In the genomic region with DNA sequence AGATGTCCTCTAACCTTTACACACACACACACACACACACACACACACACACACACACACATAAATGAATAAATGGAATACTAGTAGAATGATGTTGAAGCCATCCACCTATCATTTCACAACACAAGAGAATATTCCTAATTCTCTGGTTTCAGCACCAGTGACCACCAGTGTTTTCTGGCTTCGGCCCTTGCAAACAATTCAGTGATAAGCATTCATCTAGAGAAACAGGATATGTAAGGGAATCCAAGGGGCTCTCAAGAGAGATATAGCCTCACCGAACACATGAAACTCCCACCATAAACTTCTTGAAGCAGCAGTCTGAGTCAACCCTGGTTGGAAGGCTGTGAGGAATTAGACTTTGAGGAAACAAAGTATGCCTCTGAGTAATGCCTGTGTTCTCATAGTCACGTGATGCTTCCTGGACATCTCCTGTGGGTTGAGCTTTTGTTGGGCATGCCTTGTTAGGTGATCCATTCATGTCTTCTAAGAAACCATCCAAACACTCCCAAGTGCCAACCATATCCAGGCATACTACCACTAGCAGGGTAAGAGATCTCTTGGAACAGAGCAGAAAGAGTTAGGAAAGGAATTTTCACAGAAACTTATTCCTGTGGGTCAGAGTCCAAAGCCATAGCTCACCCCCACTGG, we compare ENCODE assay signal across 18 mouse cellular contexts. TPM values are rescaled to one million over a fixed set of nuclear protein-coding genes. Genes with fewer than 3 reads are reported as not detected.
DNase-seq lines count a peak whose midpoint lies in the region; ATAC-seq and TF ChIP-seq lines count a peak whose summit lies in the region.
"Had no signal": no experiment of that assay in that cellular context is flagged by ENCODE, and none has a peak within 500 bp of the region (broad histone marks: within the 10 kb centered on the region; RNA-seq: fewer than 3 reads in every experiment).

No protein-coding gene starts in this region.

- peak overlapping the region; percentile 42; the same call in 1 of the 2 replicates for H3K27ac ChIP-seq in heart, embryonic 13.5 days (replicated peaks)
- H3K27ac ChIP-seq in lung, embryonic 16.5 days (ENCODE audit: low read length): peak overlapping the region; percentile 76
- H3K27ac ChIP-seq in lung, postnatal 0 days (ENCODE audit: low read length): no peak overlapping the region
- H3K27ac ChIP-seq in intestine, postnatal 0 days (ENCODE audit: low read depth, low read length): peak overlapping the region; percentile 86
- H3K27ac ChIP-seq: forebrain, embryonic 15.5 days; limb, embryonic 12.5 days had no signal

- intact Hi-C loops in heart, postnatal 36 days (cut with DNase I): loop anchor here (5.0 kb wide), 1 partner anchor 135 kb away; no protein-coding TSS in a partner anchor

- no peak overlapping the region for H3K4me3 ChIP-seq in heart, embryonic 13.5 days
- no peak overlapping the region for H3K4me3 ChIP-seq in lung, embryonic 16.5 days (ENCODE audit: low read length)
- H3K4me3 ChIP-seq in lung, postnatal 0 days (ENCODE audit: low read depth, low read length): no peak overlapping the region
- H3K4me3 ChIP-seq in intestine, postnatal 0 days (ENCODE audit: low read depth, low read length): no peak overlapping the region
- H3K4me3 ChIP-seq: forebrain, embryonic 15.5 days; limb, embryonic 12.5 days had no signal

- H3K27me3 ChIP-seq in heart, embryonic 13.5 days (replicated peaks): no peaks in the 10 kb centered on the region
- H3K27me3 ChIP-seq in lung, embryonic 16.5 days (ENCODE audit: control insufficient read depth, insufficient read depth, low read depth, low read length): no peaks in the 10 kb centered on the region
- no peaks in the 10 kb centered on the region for H3K27me3 ChIP-seq in lung, postnatal 0 days (replicated peaks; ENCODE audit: insufficient read depth, low read length)
- no peaks in the 10 kb centered on the region for H3K27me3 ChIP-seq in intestine, postnatal 0 days (replicated peaks; ENCODE audit: control insufficient read depth, insufficient read depth, low read length)
- H3K27me3 ChIP-seq: forebrain, embryonic 15.5 days; limb, embryonic 12.5 days had no signal

- no peak for DNase-seq in heart, postnatal 36 days
- DNase-seq in lung, postnatal 0 days (ENCODE audit: low spot score): no peak
- peak; percentile 54 for DNase-seq in yolk sac, embryonic 10.5 days (ENCODE audit: low spot score)
- DNase-seq in ovary, postnatal 10 days (ENCODE audit: low spot score): no peak
- DNase-seq: B cell, adult 2 months; cerebellum, adult 2 months; heart, postnatal 10 days; lung, postnatal 36 days; spleen, adult 18-20 months; thymus, postnatal 4 days had no signal

- TF ChIP-seq EP300 in lung, postnatal 0 days (IDR thresholded peaks at IDR 0.05): no peak

- H3K36me3 ChIP-seq in heart, embryonic 13.5 days: no peaks in the 10 kb centered on the region
- no peaks in the 10 kb centered on the region for H3K36me3 ChIP-seq in lung, embryonic 16.5 days (ENCODE audit: control insufficient read depth, insufficient read depth, low read length)
- H3K36me3 ChIP-seq in lung, postnatal 0 days (ENCODE audit: insufficient read depth, low read length): no peaks in the 10 kb centered on the region
- no peaks in the 10 kb centered on the region for H3K36me3 ChIP-seq in intestine, postnatal 0 days (ENCODE audit: control insufficient read depth, insufficient read depth)
- H3K36me3 ChIP-seq: forebrain, embryonic 15.5 days; G1E; limb, embryonic 12.5 days had no signal

- H3K9ac ChIP-seq in heart, embryonic 13.5 days: no peak overlapping the region
- no peak overlapping the region for H3K9ac ChIP-seq in lung, embryonic 16.5 days (ENCODE audit: low read length)
- H3K9ac ChIP-seq in lung, postnatal 0 days (replicated peaks; ENCODE audit: low read depth): no peak overlapping the region
- no peak overlapping the region for H3K9ac ChIP-seq in intestine, postnatal 0 days (ENCODE audit: low read depth, low read length)
- H3K9ac ChIP-seq: forebrain, embryonic 15.5 days; limb, embryonic 12.5 days had no signal

- peaks cover 27% of the 10 kb centered on the region for H3K4me1 ChIP-seq in heart, embryonic 13.5 days
- H3K4me1 ChIP-seq in lung, embryonic 16.5 days (replicated peaks; ENCODE audit: control insufficient read depth, insufficient read depth, low read length): peaks cover 21% of the 10 kb centered on the region
- H3K4me1 ChIP-seq in lung, postnatal 0 days (ENCODE audit: insufficient read depth, low read depth, low read length): peaks cover 6% of the 10 kb centered on the region; the same call in 1 of the 2 replicates
- no peaks in the 10 kb centered on the region for H3K4me1 ChIP-seq in intestine, postnatal 0 days (replicated peaks; ENCODE audit: control insufficient read depth, insufficient read depth, low read length)

- no peak overlapping the region for H3K4me2 ChIP-seq in heart, embryonic 13.5 days
- no peak overlapping the region for H3K4me2 ChIP-seq in lung, embryonic 16.5 days (ENCODE audit: low read depth, low read length)
- H3K4me2 ChIP-seq in lung, postnatal 0 days (replicated peaks; ENCODE audit: low read depth, low read length): no peak overlapping the region
- peak overlapping the region; percentile 43 for H3K4me2 ChIP-seq in intestine, postnatal 0 days (replicated peaks; ENCODE audit: low read depth)
- H3K4me2 ChIP-seq: forebrain, embryonic 15.5 days; limb, embryonic 12.5 days had no signal

- TF ChIP-seq CTCF in lung, postnatal 0 days (IDR thresholded peaks at IDR 0.05): no peak
- TF ChIP-seq CTCF in intestine, postnatal 0 days (IDR thresholded peaks at IDR 0.05; ENCODE audit: low read depth): no peak

- WGBS in heart, embryonic 13.5 days: 60% methylated on average over 3 of the region's 3 CpGs
- WGBS in lung, embryonic 16.5 days: 67% methylated on average over 3 of the region's 3 CpGs
- 71% methylated on average over 3 of the region's 3 CpGs for WGBS in lung, postnatal 0 days
- 43% methylated on average over 3 of the region's 3 CpGs for WGBS in intestine, postnatal 0 days

- no peak for ATAC-seq in heart, embryonic 13.5 days (ENCODE audit: extremely low read depth, insufficient number of reproducible peaks, low FRiP score, low TSS enrichment)
- ATAC-seq in lung, embryonic 16.5 days (ENCODE audit: low read depth): no peak
- no peak for ATAC-seq in lung, postnatal 0 days
- peak; percentile 81 for ATAC-seq in intestine, postnatal 0 days
- no peak for ATAC-seq in monocyte, adult 5-6 weeks (replicated peaks; ENCODE audit: insufficient number of reproducible peaks, low FRiP score, low TSS enrichment, poor library complexity, severe bottlenecking)
- ATAC-seq: forebrain, embryonic 15.5 days; hindbrain, embryonic 16.5 days had no signal

- no peaks in the 10 kb centered on the region for H3K9me3 ChIP-seq in heart, embryonic 13.5 days
- H3K9me3 ChIP-seq in lung, embryonic 16.5 days (ENCODE audit: control insufficient read depth, low read length): no peaks in the 10 kb centered on the region
- H3K9me3 ChIP-seq in lung, postnatal 0 days (ENCODE audit: low read length): no peaks in the 10 kb centered on the region
- H3K9me3 ChIP-seq in intestine, postnatal 0 days (ENCODE audit: control insufficient read depth): no peaks in the 10 kb centered on the region
- H3K9me3 ChIP-seq: forebrain, embryonic 15.5 days; G1E; limb, embryonic 12.5 days had no signal

RNA-seq across cellular contexts. Expression of gene Prr5l, which starts 55.8 kb away (rescaled TPM):
- 8.9 and 11.1 TPM in 2 replicates for polyA plus RNA-seq in heart, embryonic 13.5 days (2015; fragmentation: Nextera tagmentation; extraction: Ambion mirVana)
- total RNA-seq in heart, postnatal 36 days (2021): 1 to 10 TPM; 1.3 to 1.7 TPM
- polyA plus RNA-seq in lung, embryonic 16.5 days (2015; fragmentation: Nextera tagmentation; extraction: Ambion mirVana): 38.0 and 43.7 TPM in 2 replicates
- 40.5 and 52.5 TPM in 2 replicates for polyA plus RNA-seq in lung, postnatal 0 days (2015; fragmentation: Nextera tagmentation; extraction: Ambion mirVana)
- polyA plus RNA-seq in intestine, postnatal 0 days (2015; fragmentation: Nextera tagmentation; extraction: Ambion mirVana): 36.4 and 41.8 TPM in 2 replicates
- 41.2 to 46.3 TPM (median 41.9 TPM) in 3 replicates for total RNA-seq in monocyte, adult 5-6 weeks (2017)
- polyA plus RNA-seq: G1E had no signal

RNA-seq across cellular contexts. Expression of gene Commd9, which starts 59.0 kb away (rescaled TPM):
- polyA plus RNA-seq in heart, embryonic 13.5 days (2015; fragmentation: Nextera tagmentation; extraction: Ambion mirVana): 51.3 and 55.9 TPM in 2 replicates
- total RNA-seq in heart, postnatal 36 days (2021): 10 to 100 TPM; 29.1 to 30.2 TPM
- polyA plus RNA-seq in lung, embryonic 16.5 days (2015; fragmentation: Nextera tagmentation; extraction: Ambion mirVana): 60.4 and 62.0 TPM in 2 replicates
- polyA plus RNA-seq in lung, postnatal 0 days (2015; fragmentation: Nextera tagmentation; extraction: Ambion mirVana): 44.8 and 50.0 TPM in 2 replicates
- polyA plus RNA-seq in intestine, postnatal 0 days (2015; fragmentation: Nextera tagmentation; extraction: Ambion mirVana): 81.6 and 83.3 TPM in 2 replicates
- total RNA-seq in monocyte, adult 5-6 weeks (2017): 21.2 to 53.4 TPM (median 31.4 TPM) in 3 replicates
